Mouse (Mus musculus) limb, embryonic 13.5 days (tissue): ENCODE data around the gene Gp1bb. TPM values are rescaled to one million over a fixed set of nuclear protein-coding genes. Genes with fewer than 3 reads are reported as not detected.
A peak's percentile ranks its signal among the peaks of the same experiment; 100 is the strongest.

Experiments
- ATAC-seq: fragments of 200-750 bp; cut with Nextera tagmentation; 2 replicates; pipeline ENCODE4 v1.8.0; 2017; ENCODE audit warnings: low read depth, moderate number of reproducible peaks, moderate TSS enrichment; ENCODE audit not compliant: low FRiP score
- H3K27ac ChIP-seq: fragments of 300-500 bp; sonication (generic); 2 replicates; pipeline ENCODE4 v1.5.1; 2015; ENCODE audit warnings: inconsistent platforms, mild to moderate bottlenecking, moderate library complexity
- H3K27me3 ChIP-seq: fragments of 300-500 bp; sonication (generic); 2 replicates; pipeline ENCODE4 v1.6.1; 2015; ENCODE audit warnings: mild to moderate bottlenecking, inconsistent platforms
- H3K36me3 ChIP-seq: fragments of 300-500 bp; sonication (generic); 2 replicates; pipeline ENCODE4 v1.6.1; 2015; ENCODE audit warnings: inconsistent platforms, mild to moderate bottlenecking, moderate library complexity
- H3K4me1 ChIP-seq: fragments of 300-500 bp; sonication (generic); 2 replicates; pipeline ENCODE4 v1.6.1; 2015; ENCODE audit warnings: inconsistent platforms
- H3K4me2 ChIP-seq: fragments of 300-500 bp; sonication (generic); replicated peaks from 2 replicates; pipeline ENCODE4 v1.6.1; 2015; ENCODE audit warnings: inconsistent platforms, mild to moderate bottlenecking, moderate library complexity
- H3K4me3 ChIP-seq: fragments of 300-500 bp; sonication (generic); 2 replicates; pipeline ENCODE4 v1.5.1; 2015; ENCODE audit warnings: moderate library complexity, mild to moderate bottlenecking, inconsistent platforms
- H3K9ac ChIP-seq: fragments of 300-500 bp; sonication (generic); 2 replicates; pipeline ENCODE4 v1.6.1; 2015; ENCODE audit warnings: mild to moderate bottlenecking, inconsistent platforms
- H3K9me3 ChIP-seq: fragments of 300-500 bp; sonication (generic); 2 replicates; pipeline ENCODE4 v1.6.1; 2016; ENCODE audit warnings: inconsistent platforms
- WGBS: fragments of 180-500 bp; shearing (Covaris S2); methylation state at CpG from one replicate; pipeline ENCODE4 v1.1.7; 2015; 5-methylcytosine and 5-hydroxymethylcytosine counted together
- polyA plus RNA-seq: library from polyadenylated mRNA; unstranded; fragments of >200 nt; fragmentation: Nextera tagmentation; extraction: Ambion mirVana; gene quantifications from 2 replicates; pipeline ENCODE4 v1.2.1, GENCODE M21; 2015

Gp1bb gene
- 2.6 and 3.6 TPM in 2 replicates for polyA plus RNA-seq

DNA sequence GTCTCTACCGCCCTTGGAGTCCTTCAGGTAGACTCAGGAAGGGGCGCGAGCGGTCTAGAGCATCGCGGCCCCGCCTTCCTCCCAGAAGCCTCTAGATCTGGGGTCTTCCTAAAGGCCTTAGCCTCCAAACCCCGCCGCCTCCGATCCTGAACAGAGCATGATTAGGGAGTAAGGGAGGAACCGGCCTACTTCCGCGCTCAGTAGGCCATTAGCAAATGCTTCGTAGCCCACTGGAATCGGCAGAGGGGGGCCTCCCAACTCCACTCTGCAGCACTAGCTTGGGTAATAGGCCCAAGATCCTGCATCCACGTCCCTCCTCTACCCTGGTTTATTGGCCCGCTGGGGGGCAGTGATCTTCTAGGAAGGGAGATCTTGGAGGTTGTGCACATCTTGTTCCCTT is at the start of gene Gp1bb:
Gene Gp1bb (minus strand): TSS at position 385 of the 400 bp plus-strand sequence.
- Histone ChIP-seq H3K9ac (peak within 1 kb of the TSS; percentile 70), H3K27ac (no peak within 1 kb of the TSS), H3K9me3 (no peaks in the 10 kb centered on the region), H3K27me3 (peaks cover 93% of the 10 kb centered on the region), H3K36me3 (peaks cover 31% of the 10 kb centered on the region), H3K4me3 (peak within 1 kb of the TSS; percentile 56), H3K4me2 (peak within 1 kb of the TSS; percentile 96), H3K4me1 (peaks cover 39% of the 10 kb centered on the region)
- no peak for ATAC-seq
- WGBS = 20% methylated on average over 17 of the region's 17 CpGs

GRCm38 (mm10) chr16:18669914-18670313 is 47.7 kb upstream of the Gp1bb start:
- Histone ChIP-seq H3K36me3 (no peaks in the 10 kb centered on the region), H3K9ac (no peak overlapping the region), H3K4me2 (no peak overlapping the region), H3K9me3 (no peaks in the 10 kb centered on the region), H3K4me3 (no peak overlapping the region), H3K27ac (no peak overlapping the region), H3K4me1 (no peaks in the 10 kb centered on the region), H3K27me3 (no peaks in the 10 kb centered on the region)
- ATAC-seq = no peak
- WGBS = 75% methylated on average over 6 of the region's 6 CpGs

GRCm38 (mm10) chr16:18658597-18658996 is 36.4 kb upstream of the Gp1bb start:
- H3K27me3 ChIP-seq = no peaks in the 10 kb centered on the region
- 76% methylated on average over 4 of the region's 4 CpGs for WGBS
- H3K27ac ChIP-seq = no peak overlapping the region
- H3K36me3 ChIP-seq = no peaks in the 10 kb centered on the region
- H3K4me2 ChIP-seq = no peak overlapping the region
- no peak overlapping the region for H3K9ac ChIP-seq
- no peak overlapping the region for H3K4me3 ChIP-seq
- peaks cover 4% of the 10 kb centered on the region; the same call in 1 of the 2 replicates for H3K9me3 ChIP-seq
- ATAC-seq = no peak
- H3K4me1 ChIP-seq = peaks cover 8% of the 10 kb centered on the region

- no peak overlapping the region for H3K9ac ChIP-seq
- H3K36me3 ChIP-seq = no peaks in the 10 kb centered on the region
- H3K4me3 ChIP-seq = no peak overlapping the region
- no peak for ATAC-seq
- no peak overlapping the region; the same call in 1 of the 2 replicates for H3K27ac ChIP-seq
- peaks cover 4% of the 10 kb centered on the region; the same call in 1 of the 2 replicates for H3K9me3 ChIP-seq
- 45% methylated on average over 5 of the region's 5 CpGs for WGBS
- no peak overlapping the region for H3K4me2 ChIP-seq
- H3K4me1 ChIP-seq = peaks cover 8% of the 10 kb centered on the region
- no peaks in the 10 kb centered on the region for H3K27me3 ChIP-seq
These were observed 33.3 kb upstream of the Gp1bb start for GRCm38 (mm10) chr16:18655372-18656098.

DNA sequence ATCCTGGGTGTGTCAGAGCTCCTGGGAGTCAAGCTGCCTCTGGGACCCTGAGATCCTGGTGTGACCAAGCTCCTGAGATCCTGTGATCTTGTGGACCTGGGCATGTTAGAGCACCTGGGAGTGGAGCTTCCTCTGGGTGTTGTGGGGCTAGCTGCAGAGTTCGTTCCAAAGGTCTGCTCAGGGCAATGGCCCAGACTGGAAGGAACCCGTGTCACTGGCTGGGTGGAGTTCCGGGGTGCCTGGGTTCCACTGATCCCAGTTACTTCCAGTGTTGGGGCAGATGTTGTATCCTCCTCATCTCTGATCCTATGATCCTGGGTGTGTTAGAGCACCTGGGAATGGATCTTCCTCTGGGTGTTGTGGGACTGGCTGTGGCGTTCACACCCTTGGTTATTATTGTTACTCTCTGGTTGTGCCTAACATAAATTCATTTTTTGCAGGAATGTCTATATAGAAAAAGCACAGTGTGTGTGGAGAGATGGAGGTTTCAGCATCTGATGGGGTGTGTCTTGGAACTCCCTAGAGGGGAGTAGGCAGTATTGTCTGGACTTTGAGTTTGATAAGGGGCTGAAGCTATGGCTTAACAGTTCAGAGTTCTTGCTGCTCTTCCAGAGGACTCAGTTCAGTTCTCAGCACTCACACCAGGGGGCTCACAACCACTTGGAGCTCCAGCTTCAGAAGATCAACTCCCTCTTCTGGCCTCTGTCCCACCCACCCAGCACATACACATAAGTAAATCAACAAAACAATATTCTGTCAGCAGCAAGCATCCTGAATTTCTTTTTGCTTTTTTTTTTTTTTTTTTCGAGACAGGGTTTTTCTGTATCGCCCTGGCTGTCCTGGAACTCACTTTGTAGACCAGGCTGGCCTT is 31.3 kb upstream of the Gp1bb start:
- H3K27ac ChIP-seq = no peak overlapping the region
- H3K4me1 ChIP-seq = peaks cover 8% of the 10 kb centered on the region
- H3K9me3 ChIP-seq = no peaks in the 10 kb centered on the region
- ATAC-seq = no peak
- no peaks in the 10 kb centered on the region for H3K27me3 ChIP-seq
- 82% methylated on average over 6 of the region's 6 CpGs for WGBS
- H3K4me2 ChIP-seq = no peak overlapping the region
- no peak overlapping the region for H3K4me3 ChIP-seq
- H3K9ac ChIP-seq = no peak overlapping the region
- no peaks in the 10 kb centered on the region for H3K36me3 ChIP-seq

DNA sequence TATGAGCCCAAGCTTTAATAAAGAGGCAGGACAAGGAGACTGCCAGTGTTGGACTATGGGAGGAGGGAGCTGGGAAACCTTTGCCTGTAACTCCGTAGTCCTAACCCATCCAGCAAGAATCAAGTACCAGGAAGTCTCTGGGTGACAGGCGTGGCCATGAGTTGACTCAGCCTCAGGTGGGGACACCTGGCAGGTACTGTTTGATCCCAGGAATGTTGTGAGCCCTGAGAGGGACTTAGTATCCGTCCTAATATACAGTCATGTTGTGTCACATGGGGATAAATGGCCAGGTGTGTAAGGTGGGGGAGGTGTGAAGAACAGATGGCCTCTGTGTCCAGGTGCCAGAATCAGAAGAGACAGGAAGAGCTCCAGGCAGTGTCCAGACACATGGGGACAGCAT is 26.9 kb upstream of the Gp1bb start:
- Histone ChIP-seq H3K27me3 (no peaks in the 10 kb centered on the region), H3K4me1 (peaks cover 11% of the 10 kb centered on the region; the same call in 1 of the 2 replicates), H3K27ac (no peak overlapping the region), H3K36me3 (no peaks in the 10 kb centered on the region), H3K4me3 (no peak overlapping the region), H3K9me3 (no peaks in the 10 kb centered on the region), H3K9ac (no peak overlapping the region), H3K4me2 (no peak overlapping the region)
- 56% methylated on average over 3 of the region's 3 CpGs for WGBS
- ATAC-seq = no peak

- Histone ChIP-seq H3K9me3 (no peaks in the 10 kb centered on the region), H3K9ac (no peak overlapping the region), H3K4me3 (no peak overlapping the region), H3K36me3 (no peaks in the 10 kb centered on the region), H3K27me3 (no peaks in the 10 kb centered on the region), H3K27ac (peak overlapping the region; percentile 48), H3K4me2 (no peak overlapping the region), H3K4me1 (peaks cover 11% of the 10 kb centered on the region; the same call in 1 of the 2 replicates)
- 68% methylated on average over 6 of the region's 6 CpGs for WGBS
- ATAC-seq = 0 out of 2 replicates have a peak, but pooled peaks have one; percentile 21
These were observed 23.1 kb upstream of the Gp1bb start for GRCm38 (mm10) chr16:18645329-18645728.

- no peak overlapping the region for H3K9ac ChIP-seq
- no peaks in the 10 kb centered on the region for H3K27me3 ChIP-seq
- ATAC-seq = no peak
- H3K9me3 ChIP-seq = no peaks in the 10 kb centered on the region
- H3K4me3 ChIP-seq = no peak overlapping the region
- H3K4me2 ChIP-seq = no peak overlapping the region
- H3K27ac ChIP-seq = no peak overlapping the region
- H3K36me3 ChIP-seq = no peaks in the 10 kb centered on the region
- WGBS = 73% methylated on average over 4 of the region's 4 CpGs
- peaks cover 11% of the 10 kb centered on the region; the same call in 1 of the 2 replicates for H3K4me1 ChIP-seq
These were observed 22.3 kb upstream of the Gp1bb start for GRCm38 (mm10) chr16:18644485-18644884.

DNA sequence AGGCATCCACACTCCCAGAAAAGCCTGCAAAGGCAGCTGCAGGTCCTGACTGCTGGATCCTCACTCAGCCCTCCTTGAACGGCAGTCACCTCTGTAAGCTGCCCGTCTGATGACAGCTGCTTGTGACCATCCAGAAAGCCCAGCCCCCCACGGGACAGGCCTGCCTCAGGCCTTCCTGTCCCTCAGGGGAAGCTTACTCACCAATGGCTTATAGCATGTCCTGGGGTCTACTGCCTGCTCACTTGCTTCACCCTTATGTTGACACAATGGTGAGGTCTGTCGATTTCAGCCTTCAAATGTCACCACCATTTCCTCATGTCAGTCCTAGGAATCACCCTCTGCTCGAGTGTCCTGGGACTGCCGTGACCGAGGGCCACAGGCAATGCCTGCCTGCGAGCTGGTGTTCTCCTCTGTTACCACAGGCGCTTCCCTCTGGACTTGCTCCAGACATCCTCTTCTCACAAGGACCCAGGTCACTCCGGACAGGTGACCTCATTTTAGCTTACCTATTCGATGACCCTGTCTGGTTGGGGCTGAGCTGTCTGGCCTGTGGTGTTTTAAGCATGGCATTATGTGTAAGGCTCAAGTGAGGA is 21.3 kb upstream of the Gp1bb start:
- Histone ChIP-seq H3K4me3 (no peak overlapping the region), H3K36me3 (no peaks in the 10 kb centered on the region), H3K4me2 (no peak overlapping the region), H3K27me3 (no peaks in the 10 kb centered on the region), H3K9ac (no peak overlapping the region), H3K27ac (no peak overlapping the region), H3K9me3 (no peaks in the 10 kb centered on the region), H3K4me1 (peaks cover 11% of the 10 kb centered on the region; the same call in 1 of the 2 replicates)
- 0 out of 2 replicates have a peak, but pooled peaks have one; percentile 24 for ATAC-seq
- WGBS = 75% methylated on average over 11 of the region's 11 CpGs

GRCm38 (mm10) chr16:18642897-18643296 is 20.7 kb upstream of the Gp1bb start:
- no peaks in the 10 kb centered on the region for H3K36me3 ChIP-seq
- peaks cover 11% of the 10 kb centered on the region; the same call in 1 of the 2 replicates for H3K4me1 ChIP-seq
- no peak overlapping the region for H3K4me3 ChIP-seq
- 88% methylated on average over 4 of the region's 4 CpGs for WGBS
- H3K27me3 ChIP-seq = no peaks in the 10 kb centered on the region
- no peak overlapping the region for H3K9ac ChIP-seq
- no peaks in the 10 kb centered on the region for H3K9me3 ChIP-seq
- H3K4me2 ChIP-seq = no peak overlapping the region
- H3K27ac ChIP-seq = no peak overlapping the region
- 0 out of 2 replicates have a peak, but pooled peaks have one; percentile 25 for ATAC-seq

- Histone ChIP-seq H3K27ac (no peak overlapping the region; the same call in 1 of the 2 replicates), H3K36me3 (no peaks in the 10 kb centered on the region), H3K9me3 (no peaks in the 10 kb centered on the region), H3K4me2 (no peak overlapping the region), H3K27me3 (no peaks in the 10 kb centered on the region), H3K9ac (no peak overlapping the region), H3K4me1 (peaks cover 11% of the 10 kb centered on the region; the same call in 1 of the 2 replicates), H3K4me3 (no peak overlapping the region)
- WGBS = 45% methylated on average over 7 of the region's 7 CpGs
- peak; percentile 44; the same call in 1 of the 2 replicates for ATAC-seq
These were observed 20.1 kb upstream of the Gp1bb start for GRCm38 (mm10) chr16:18642291-18642690.
